Mouse (Mus musculus) CH12.LX (cell line): ENCODE measurements around the gene Spata9. TPM values are rescaled to one million over a fixed set of nuclear protein-coding genes. Genes with fewer than 3 reads are reported as not detected.

ENCODE experiments used
- DNase-seq: peaks from one replicate; pipeline ENCODE4 v3.0.0-alpha.2; 2013; ENCODE audit errors: extremely low read depth
- H3K27ac ChIP-seq: 2 replicates; pipeline ENCODE4 v1.5.1; 2012; ENCODE audit warnings: low read depth, mild to moderate bottlenecking, control low read depth, moderate library complexity; ENCODE audit not compliant: insufficient read depth
- H3K27me3 ChIP-seq: replicated peaks from 2 replicates; pipeline ENCODE3; 2012; ENCODE audit warnings: inconsistent platforms
- H3K36me3 ChIP-seq, 2 experiments: replicated peaks in 1 of 2; 2 replicates each; pipeline versions ENCODE3 to v1.6.1; 2012; ENCODE audit warnings: inconsistent platforms in 1 of 2, low read length in 1 of 2, mild to moderate bottlenecking in 1 of 2, mixed read lengths in 1 of 2, moderate library complexity in 1 of 2; ENCODE audit not compliant: control insufficient read depth in 1 of 2, insufficient read depth in 1 of 2
- H3K4me1 ChIP-seq, 2 experiments: 2 replicates each; pipeline ENCODE4 v1.6.1; 2012; ENCODE audit warnings: inconsistent platforms in 1 of 2, moderate library complexity in 1 of 2; ENCODE audit not compliant: insufficient read depth in 2 of 2, control insufficient read depth in 1 of 2
- H3K4me2 ChIP-seq: 2 replicates; pipeline ENCODE4 v1.6.1; 2012; ENCODE audit warnings: low read depth, mild to moderate bottlenecking, control low read depth; ENCODE audit not compliant: poor library complexity, insufficient read depth, severe bottlenecking
- H3K4me3 ChIP-seq, 3 experiments: fragments of 150-350 bp in 1 of 3; sonication (generic) in 1 of 3; replicated peaks in 1 of 3; 2 replicates each; pipeline versions ENCODE3 to v1.5.1; 2011 to 2012; ENCODE audit warnings: low read depth in 2 of 3, low read length in 2 of 3, mild to moderate bottlenecking in 2 of 3, moderate library complexity in 2 of 3, control low read depth in 1 of 3, improper control_type of control experiment in 1 of 3, inconsistent platforms in 1 of 3, mixed read lengths in 1 of 3; ENCODE audit not compliant: poor library complexity in 1 of 3
- H3K79me2 ChIP-seq: replicated peaks from 2 replicates; pipeline ENCODE4 v1.6.1; 2012; ENCODE audit warnings: mild to moderate bottlenecking, moderate library complexity; ENCODE audit not compliant: control insufficient read depth, poor library complexity, insufficient read depth, severe bottlenecking; ENCODE audit errors: extremely low read depth
- H3K9ac ChIP-seq: 2 replicates; pipeline ENCODE4 v1.6.1; 2012; ENCODE audit warnings: low read depth, mild to moderate bottlenecking, control low read depth, moderate library complexity; ENCODE audit not compliant: insufficient read depth
- H3K9me3 ChIP-seq: replicated peaks from 2 replicates; pipeline ENCODE3; 2012; ENCODE audit warnings: low read length, inconsistent platforms, mixed read lengths
- BHLHE40 ChIP-seq: IDR thresholded peaks from 2 replicates; pipeline ENCODE4 v1.6.1; 2011; ENCODE audit warnings: mild to moderate bottlenecking, low read depth, low read length, improper control_type of control experiment
- CHD1 ChIP-seq: IDR thresholded peaks from 2 replicates; pipeline ENCODE4 v1.6.1; 2012; ENCODE audit warnings: low read depth, low read length, improper control_type of control experiment, inconsistent platforms
- CHD2 ChIP-seq: IDR thresholded peaks from 2 replicates; pipeline ENCODE4 v1.6.1; 2011; ENCODE audit warnings: low read length, improper control_type of control experiment
- CTCF ChIP-seq, 2 experiments: IDR thresholded peaks in 1 of 2; conservative IDR thresholded peaks in 1 of 2; 2 replicates each; pipeline ENCODE4 v1.5.1; 2011 to 2012; ENCODE audit warnings: low read depth in 2 of 2, low read length in 2 of 2, improper control_type of control experiment in 1 of 2, inconsistent platforms in 1 of 2, mild to moderate bottlenecking in 1 of 2, moderate library complexity in 1 of 2
- EP300 ChIP-seq: IDR thresholded peaks from 2 replicates; pipeline ENCODE4 v1.6.1; 2011; ENCODE audit warnings: low read length, improper control_type of control experiment
- HCFC1 ChIP-seq: IDR thresholded peaks from 2 replicates; pipeline ENCODE4 v1.6.1; 2012; ENCODE audit warnings: low read depth, mild to moderate bottlenecking, inconsistent platforms, low read length, improper control_type of control experiment
- JUND ChIP-seq: conservative IDR thresholded peaks from 2 replicates; pipeline ENCODE4 v1.6.1; 2011; ENCODE audit warnings: low read depth, low read length, improper control_type of control experiment
- MAFK ChIP-seq: IDR thresholded peaks from 2 replicates; pipeline ENCODE4 v1.6.1; 2011; ENCODE audit warnings: low read length, improper control_type of control experiment; ENCODE audit not compliant: insufficient replicate concordance
- MEF2A ChIP-seq: IDR thresholded peaks from 2 replicates; pipeline ENCODE4 v1.6.1; 2014; ENCODE audit warnings: low read depth, mild to moderate bottlenecking, inconsistent platforms, low read length, improper control_type of control experiment, borderline replicate concordance
- MXI1 ChIP-seq: IDR thresholded peaks from 2 replicates; pipeline ENCODE4 v1.6.1; 2011; ENCODE audit warnings: mild to moderate bottlenecking, low read depth, low read length, improper control_type of control experiment
- MYC ChIP-seq: IDR thresholded peaks from 2 replicates; pipeline ENCODE4 v1.6.1; 2011; ENCODE audit warnings: low read depth, mild to moderate bottlenecking, improper control_type of control experiment, low read length
- RAD21 ChIP-seq: IDR thresholded peaks from 2 replicates; pipeline ENCODE4 v1.6.1; 2011; ENCODE audit warnings: low read depth, mild to moderate bottlenecking, low read length, improper control_type of control experiment, moderate library complexity
- SIN3A ChIP-seq: IDR thresholded peaks from 2 replicates; pipeline ENCODE4 v1.6.1; 2012; ENCODE audit warnings: low read length, improper control_type of control experiment, inconsistent platforms
- SMC3 ChIP-seq: IDR thresholded peaks from 2 replicates; pipeline ENCODE4 v1.6.1; 2011; ENCODE audit warnings: low read depth, low read length, improper control_type of control experiment
- ZKSCAN1 ChIP-seq: IDR thresholded peaks from 2 replicates; pipeline ENCODE4 v1.6.1; 2012; ENCODE audit warnings: low read depth, inconsistent platforms, low read length, improper control_type of control experiment, borderline replicate concordance
- ZNF384 ChIP-seq: IDR thresholded peaks from 2 replicates; pipeline ENCODE4 v1.6.1; 2012; ENCODE audit warnings: low read depth, low read length, improper control_type of control experiment, inconsistent platforms
- dilution Hi-C: fragments of 300-500 bp; cut with MboI; formaldehyde crosslinking; loops from 2 replicates; pipeline ENCODE4 v1.14.3; 2020; ENCODE audit warnings: low sequenced_read_pairs; ENCODE audit not compliant: extremely low pct_unique_long_range_greater_than_20kb, extremely low pct_ligation_motif_present
- in situ Hi-C: fragments of 300-500 bp; cut with MboI; formaldehyde crosslinking; loops from 3 replicates; pipeline ENCODE4 v1.14.3; 2019; ENCODE audit warnings: low sequenced_read_pairs, low pct_ligation_motif_present, low pct_unique_long_range_greater_than_20kb, mixed read lengths
- polyA plus RNA-seq: library from polyadenylated mRNA; unstranded; fragments of >175 nt; gene quantifications from 2 replicates; pipeline ENCODE4 v1.2.1, GENCODE M21; 2012; ENCODE audit warnings: low read depth; ENCODE audit not compliant: insufficient read length
- total RNA-seq, 2 experiments: library from RNA; depleted of rRNA; stranded (reverse); fragments of 300-350 nt in 1 of 2; fragments of >200 nt in 1 of 2; gene quantifications; 2 replicates each; pipeline ENCODE4 v1.2.3; 2012 to 2014

The Spata9 gene
- total and polyA plus RNA-seq, 3 experiments: 0.36 TPM; not detected in 2

GRCm38 (mm10) chr13:76021782-76022181 lies 54.8 kb downstream of the Spata9 start:
- Histone ChIP-seq H3K27ac (no peak overlapping the region), H3K36me3 (no peaks in the 10 kb centered on the region), H3K9ac (no peak overlapping the region), H3K4me3 (no peak overlapping the region), H3K79me2 (peaks cover 2% of the 10 kb centered on the region; the same call in 1 of the 2 replicates), H3K4me1 (peaks cover 0 to 12% of the 10 kb centered on the region in 2 experiments; a peak in 2 of 4 replicates), H3K27me3 (no peaks in the 10 kb centered on the region), H3K9me3 (no peaks in the 10 kb centered on the region), H3K4me2 (no peak overlapping the region)
- dilution Hi-C loops (no loop called here), in situ Hi-C loops (loop anchor here (10.0 kb wide), 1 partner anchor 797 kb away; no protein-coding TSS in a partner anchor)
- peak; percentile 40 for DNase-seq
- no peak; the same call in 1 of the 2 replicates for TF ChIP-seq HCFC1
- no peak for TF ChIP-seq CHD1
- 0 out of 2 replicates have a peak, but pooled peaks have one; percentile 9 for TF ChIP-seq JUND
- 0 out of 2 replicates have a peak, but pooled peaks have one; percentile 10 for TF ChIP-seq BHLHE40
- peak; percentile 57; the same call in 1 of the 2 replicates for TF ChIP-seq SIN3A
- TF ChIP-seq ZKSCAN1: no peak
- TF ChIP-seq MEF2A: 0 out of 2 replicates have a peak, but pooled peaks have one; percentile 33
- TF ChIP-seq EP300: peak; percentile 63; the same call in 1 of the 2 replicates
- TF ChIP-seq SMC3: peak; percentile 55
- TF ChIP-seq RAD21: peak; percentile 82
- TF ChIP-seq MXI1: no peak
- TF ChIP-seq ZNF384: peak; percentile 96
- 0 out of 2 replicates have a peak, but pooled peaks have one; percentile 24 for TF ChIP-seq MAFK
- TF ChIP-seq CTCF (conservative IDR thresholded peaks at IDR 0.05 in 1 of 2, IDR thresholded peaks at IDR 0.05 in 1 of 2; ENCODE audit: low read depth in 2 of 2, low read length in 2 of 2): peak in 1 of 2 experiments; percentile 78; a peak in 2 of 4 replicates
- TF ChIP-seq CHD2: no peak

- Histone ChIP-seq H3K4me1 (peaks cover 0 to 12% of the 10 kb centered on the region in 2 experiments; a peak in 2 of 4 replicates), H3K9me3 (no peaks in the 10 kb centered on the region), H3K4me3 (no peak overlapping the region), H3K9ac (no peak overlapping the region), H3K79me2 (no peaks in the 10 kb centered on the region), H3K27me3 (no peaks in the 10 kb centered on the region), H3K4me2 (no peak overlapping the region), H3K36me3 (no peaks in the 10 kb centered on the region), H3K27ac (no peak overlapping the region)
- DNase-seq: no peak
- no peak for TF ChIP-seq EP300
- no peak for TF ChIP-seq MXI1
- TF ChIP-seq CHD1: no peak
- no peak for TF ChIP-seq MYC
- no peak for TF ChIP-seq MEF2A
- TF ChIP-seq ZKSCAN1: no peak
- TF ChIP-seq MAFK: no peak
- no peak for TF ChIP-seq BHLHE40
- dilution Hi-C loops: no loop called here
- in situ Hi-C loops: loop anchor here (10.0 kb wide), 1 partner anchor 800 kb away; no protein-coding TSS in a partner anchor
Measured at GRCm38 (mm10) chr13:76024588-76024987, 57.6 kb downstream of the Spata9 start.
